Mouse (Mus musculus) cortical plate, adult 2 months (tissue): ENCODE results near the gene Gpn1.

Source experiments
- CTCF ChIP-seq: fragments of 200-500 bp; IDR thresholded peaks from 2 replicates; pipeline ENCODE4 v1.5.1; 2011; ENCODE audit warnings: mild to moderate bottlenecking, control low read depth, low read length; ENCODE audit not compliant: insufficient read depth; ENCODE audit errors: extremely low read depth
- POLR2A ChIP-seq: fragments of 200-500 bp; IDR thresholded peaks from 2 replicates; pipeline ENCODE4 v1.6.1; 2011; ENCODE audit warnings: mild to moderate bottlenecking, low read length, control low read depth; ENCODE audit not compliant: insufficient read depth; ENCODE audit errors: extremely low read depth

- TF ChIP-seq POLR2A = peak; percentile 74; the same call in 1 of the 2 replicates
- no peak for TF ChIP-seq CTCF
Observed at GRCm38 (mm10) chr5:31451878-31452561, 42.5 kb upstream of the Gpn1 start, which contains the start of gene Zfp512.
